Mouse (Mus musculus) fibroblast of lung, adult 2 months (primary cell): ENCODE measurements around the gene Olfr619.

Experiments used
- DNase-seq: peaks from one replicate; pipeline ENCODE4 v3.0.0-alpha.2; 2011; ENCODE audit warnings: low read depth

Gene Olfr619

DNA sequence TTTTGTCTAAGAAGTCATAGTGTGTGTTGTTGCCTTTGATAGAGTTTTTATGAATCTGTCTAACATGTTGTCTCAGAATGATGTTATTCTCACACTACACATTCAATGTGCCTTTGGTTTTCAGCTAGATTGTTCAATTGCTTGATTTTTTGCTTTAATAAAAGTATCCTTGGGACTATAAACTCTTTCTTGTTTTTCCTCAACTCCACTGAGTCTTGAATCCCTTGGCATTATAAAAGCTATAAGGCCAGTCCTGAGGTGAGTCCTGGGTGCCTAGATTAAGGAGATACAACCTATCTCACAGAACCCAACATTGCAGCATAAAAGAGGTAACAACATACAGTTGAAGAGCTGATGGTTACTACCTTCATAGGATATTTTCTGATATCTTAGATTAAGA is at the start of gene Olfr619:
Gene Olfr619, plus strand, starts transcription at position 301 of the 400 bp plus-strand sequence.
- DNase-seq, result no peak

DNA sequence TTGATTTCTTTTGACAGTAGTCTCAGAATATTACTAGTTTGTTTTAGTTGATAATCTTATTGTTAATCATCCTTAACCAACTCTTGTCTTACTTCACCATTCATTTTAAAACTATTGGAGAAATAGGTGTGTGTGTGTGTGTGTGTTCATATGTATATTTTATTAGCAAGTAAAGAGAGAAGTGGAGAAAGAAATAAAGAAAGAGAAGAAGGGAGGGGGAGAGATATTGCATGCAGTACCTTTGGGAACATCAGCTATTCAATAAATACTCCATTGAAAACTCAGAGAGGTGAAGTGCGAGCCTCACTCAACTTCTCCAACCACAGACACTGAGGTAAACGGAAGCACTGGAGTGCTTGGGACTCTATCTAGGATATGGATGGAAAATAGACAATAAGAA is 44.6 kb upstream of the Olfr619 start, which contains the start of gene Olfr615:
Gene Olfr615, plus strand, starts transcription at position 301 of the 400 bp plus-strand sequence.
- DNase-seq, result no peak

DNA sequence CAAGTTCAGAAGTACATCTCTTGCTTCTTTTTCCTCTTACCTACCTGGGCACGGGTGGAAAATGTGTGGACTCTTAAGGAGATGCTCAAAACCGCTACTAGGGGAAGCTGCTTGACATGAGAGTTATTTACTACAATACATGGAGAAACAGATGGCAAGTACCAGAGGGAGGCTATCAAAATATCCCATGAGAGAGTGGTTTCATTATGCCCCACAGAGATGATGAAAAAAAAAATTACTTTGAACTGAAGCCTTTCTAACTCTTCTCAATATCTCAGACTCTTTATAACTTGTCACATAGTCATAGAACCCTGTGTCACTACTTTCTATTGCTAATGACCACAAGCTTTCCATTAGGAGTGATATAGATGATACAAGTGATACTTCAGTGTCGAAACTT is 31.3 kb upstream of the Olfr619 start, which contains the start of gene Olfr616:
Gene Olfr616, minus strand, starts transcription at position 101 of the 400 bp plus-strand sequence.
- no peak for DNase-seq

DNA sequence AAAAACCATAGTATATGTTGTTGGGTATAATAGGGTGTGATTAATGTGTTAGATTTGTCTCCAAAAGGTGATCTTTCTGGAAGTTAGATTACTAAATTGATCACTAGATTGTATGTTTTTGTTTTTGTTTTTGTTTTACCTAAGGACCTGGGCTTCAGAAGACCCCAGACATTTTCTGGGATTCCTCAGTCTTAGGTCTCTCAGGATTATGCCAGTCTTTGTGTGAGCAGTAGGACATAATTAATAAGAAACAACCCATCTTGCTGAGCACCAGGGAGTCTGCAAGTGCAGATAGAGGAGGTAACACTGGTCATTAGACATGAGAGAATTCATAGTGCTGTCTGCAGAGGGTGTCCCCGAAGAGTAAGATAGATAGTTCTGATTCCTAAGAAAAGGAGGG is 27.6 kb upstream of the Olfr619 start, which contains the start of gene Olfr617:
Gene Olfr617, plus strand, starts transcription at position 301 of the 400 bp plus-strand sequence.
- DNase-seq, result no peak

DNA sequence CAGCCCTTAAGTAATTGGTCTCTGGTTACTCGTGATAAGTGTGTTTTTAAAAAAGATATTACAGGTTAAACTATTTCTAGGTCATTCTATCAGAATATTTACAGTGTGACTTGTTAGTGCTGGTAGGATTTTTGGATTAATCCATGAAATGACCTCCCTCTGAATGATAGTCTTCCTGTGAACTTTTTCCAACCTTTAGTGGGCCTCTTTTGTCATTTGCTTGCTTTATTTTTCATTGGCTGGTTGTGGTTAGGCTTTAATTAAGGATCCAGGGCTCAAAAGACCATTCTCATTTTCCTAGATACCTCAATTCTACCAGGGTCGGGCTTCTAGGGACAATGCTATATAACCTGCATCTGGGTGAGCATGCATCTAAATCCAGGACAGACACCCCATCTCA is 10.6 kb upstream of the Olfr619 start, which contains the start of gene Olfr618:
Gene Olfr618, plus strand, starts transcription at position 301 of the 400 bp plus-strand sequence.
- DNase-seq, result no peak

- DNase-seq, result no peak
These were observed 7.0 kb downstream of the Olfr619 start for GRCm38 (mm10) chr7:103607425-103607824.

GRCm38 (mm10) chr7:103612434-103612833 is 12.1 kb downstream of the Olfr619 start, which contains the start of gene Olfr620:
Gene Olfr620, minus strand, starts transcription at chr7:103612534.
- no peak for DNase-seq

GRCm38 (mm10) chr7:103636795-103637194 is 36.4 kb downstream of the Olfr619 start:
- DNase-seq, result no peak

- DNase-seq, result no peak
These were observed 42.2 kb downstream of the Olfr619 start, which contains the start of gene Olfr622 for GRCm38 (mm10) chr7:103642602-103643001. Gene Olfr622, minus strand, starts transcription at chr7:103642702.

DNA sequence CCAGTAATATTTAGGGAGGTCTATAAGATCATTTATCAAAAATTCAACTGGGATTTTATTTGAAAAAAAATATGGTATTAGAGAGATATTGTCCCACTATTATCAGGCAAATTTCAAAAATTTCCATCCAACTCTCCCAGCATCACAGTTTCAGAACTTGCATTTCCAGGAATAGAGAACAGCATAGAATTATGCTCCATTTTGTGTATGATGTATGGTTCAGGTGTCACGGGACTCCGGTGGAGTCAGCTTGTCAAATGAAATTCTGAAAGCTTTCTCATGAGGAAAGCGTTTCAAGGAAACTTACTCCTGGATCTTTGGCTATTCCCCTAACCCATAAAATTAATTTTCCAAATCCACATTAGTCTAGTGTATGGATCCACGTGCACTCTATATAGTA is 43.7 kb downstream of the Olfr619 start:
- DNase-seq, result no peak
